Mouse (Mus musculus) intestine, embryonic 16.5 days (tissue): ENCODE results near the gene Gprc5a. TPM values are rescaled to one million over a fixed set of nuclear protein-coding genes. Genes with fewer than 3 reads are reported as not detected.

ENCODE experiments used
- ATAC-seq: fragments of 200-750 bp; cut with Nextera tagmentation; 2 replicates; pipeline ENCODE4 v1.8.0; 2017; ENCODE audit warnings: moderate TSS enrichment, moderate library complexity
- H3K27ac ChIP-seq: fragments of 300-500 bp; sonication (generic); 2 replicates; pipeline ENCODE4 v1.5.1; 2014; ENCODE audit warnings: mild to moderate bottlenecking, low read length
- H3K27me3 ChIP-seq: fragments of 300-500 bp; sonication (generic); replicated peaks from 2 replicates; pipeline ENCODE4 v1.6.1; 2014; ENCODE audit warnings: low read length, control low read depth, mixed read lengths; ENCODE audit not compliant: control insufficient read depth, insufficient read depth
- H3K36me3 ChIP-seq: fragments of 300-500 bp; sonication (generic); 2 replicates; pipeline ENCODE4 v1.6.1; 2014; ENCODE audit warnings: low read length, control low read depth; ENCODE audit not compliant: control insufficient read depth, insufficient read depth
- H3K4me1 ChIP-seq: fragments of 300-500 bp; sonication (generic); 2 replicates; pipeline ENCODE4 v1.6.1; 2014; ENCODE audit warnings: low read length, control low read depth, mixed read lengths; ENCODE audit not compliant: control insufficient read depth, insufficient read depth
- H3K4me2 ChIP-seq: fragments of 300-500 bp; sonication (generic); 2 replicates; pipeline ENCODE4 v1.6.1; 2014; ENCODE audit warnings: low read depth, low read length, control low read depth
- H3K4me3 ChIP-seq: fragments of 300-500 bp; sonication (generic); 2 replicates; pipeline ENCODE4 v1.5.1; 2014; ENCODE audit warnings: mild to moderate bottlenecking, low read length
- H3K9ac ChIP-seq: fragments of 300-500 bp; sonication (generic); 2 replicates; pipeline ENCODE4 v1.6.1; 2014; ENCODE audit warnings: low read depth, low read length
- H3K9me3 ChIP-seq: fragments of 300-500 bp; sonication (generic); 2 replicates; pipeline ENCODE4 v1.6.1; 2016; ENCODE audit warnings: low read length, control low read depth; ENCODE audit not compliant: control insufficient read depth
- WGBS: fragments of 180-500 bp; shearing (Covaris S2); extraction: QIAGEN DNeasy Blood & Tissue Kit; methylation state at CpG from one replicate; pipeline ENCODE4 v1.1.7; 2014; 5-methylcytosine and 5-hydroxymethylcytosine counted together
- polyA plus RNA-seq: library from polyadenylated mRNA; unstranded; fragments of >200 nt; fragmentation: Nextera tagmentation; extraction: Ambion mirVana; gene quantifications from 2 replicates; pipeline ENCODE4 v1.2.1, GENCODE M21; 2015

The Gprc5a gene
- polyA plus RNA-seq, 1 experiment from 2014 or later: 10.8 TPM

GRCm38 (mm10) chr6:135064621-135065020, 830 bp upstream of the Gprc5a start:
- no peak for ATAC-seq
- Histone ChIP-seq H3K4me1 (peaks cover 12% of the 10 kb centered on the region), H3K4me3 (no peak overlapping the region), H3K27me3 (no peaks in the 10 kb centered on the region), H3K27ac (peak overlapping the region; percentile 47; the same call in 1 of the 2 replicates), H3K36me3 (no peaks in the 10 kb centered on the region), H3K9me3 (no peaks in the 10 kb centered on the region), H3K4me2 (no peak overlapping the region), H3K9ac (no peak overlapping the region; the same call in 1 of the 2 replicates)
- 82% methylated on average over 12 of the region's 12 CpGs for WGBS

- no peak overlapping the region for H3K4me3 ChIP-seq
- no peaks in the 10 kb centered on the region for H3K36me3 ChIP-seq
- no peak for ATAC-seq
- no peaks in the 10 kb centered on the region for H3K27me3 ChIP-seq
- no peaks in the 10 kb centered on the region for H3K9me3 ChIP-seq
- no peak overlapping the region for H3K27ac ChIP-seq
- peaks cover 12% of the 10 kb centered on the region for H3K4me1 ChIP-seq
- no peak overlapping the region for H3K9ac ChIP-seq
- WGBS: 34% methylated on average over 6 of the region's 6 CpGs
- 0 out of 2 replicates have a peak overlapping the region, but pooled peaks have one; percentile 89 for H3K4me2 ChIP-seq
These were observed 1.5 kb downstream of the Gprc5a start for GRCm38 (mm10) chr6:135066795-135067445.

GRCm38 (mm10) chr6:135068221-135068620, 2.8 kb downstream of the Gprc5a start:
- Histone ChIP-seq H3K4me3 (no peak overlapping the region), H3K4me2 (no peak overlapping the region), H3K4me1 (peaks cover 12% of the 10 kb centered on the region), H3K36me3 (no peaks in the 10 kb centered on the region), H3K9me3 (no peaks in the 10 kb centered on the region), H3K9ac (no peak overlapping the region), H3K27ac (no peak overlapping the region), H3K27me3 (no peaks in the 10 kb centered on the region)
- no peak for ATAC-seq
- 80% methylated on average over 5 of the region's 5 CpGs for WGBS

- Histone ChIP-seq H3K4me3 (no peak overlapping the region), H3K4me1 (peaks cover 11% of the 10 kb centered on the region), H3K9me3 (no peaks in the 10 kb centered on the region), H3K4me2 (no peak overlapping the region), H3K36me3 (no peaks in the 10 kb centered on the region), H3K27ac (no peak overlapping the region), H3K27me3 (no peaks in the 10 kb centered on the region), H3K9ac (no peak overlapping the region)
- ATAC-seq: no peak
- WGBS: 65% methylated on average over 6 of the region's 6 CpGs
These were observed 4.4 kb downstream of the Gprc5a start for GRCm38 (mm10) chr6:135069856-135070255.

- Histone ChIP-seq H3K27me3 (no peaks in the 10 kb centered on the region), H3K27ac (no peak overlapping the region), H3K4me1 (peaks cover 6% of the 10 kb centered on the region), H3K36me3 (no peaks in the 10 kb centered on the region), H3K4me3 (no peak overlapping the region), H3K9me3 (no peaks in the 10 kb centered on the region), H3K9ac (no peak overlapping the region), H3K4me2 (no peak overlapping the region)
- WGBS: 75% methylated on average over 2 of the region's 2 CpGs
- no peak for ATAC-seq
These were observed 4.9 kb downstream of the Gprc5a start for GRCm38 (mm10) chr6:135070347-135070746.

- Histone ChIP-seq H3K4me3 (no peak overlapping the region), H3K36me3 (no peaks in the 10 kb centered on the region), H3K4me2 (no peak overlapping the region), H3K27ac (no peak overlapping the region), H3K4me1 (no peaks in the 10 kb centered on the region), H3K27me3 (no peaks in the 10 kb centered on the region), H3K9me3 (no peaks in the 10 kb centered on the region), H3K9ac (no peak overlapping the region)
- 67% methylated on average over 6 of the region's 6 CpGs for WGBS
- no peak for ATAC-seq
These were observed 9.0 kb downstream of the Gprc5a start for GRCm38 (mm10) chr6:135074405-135074947.

- no peak overlapping the region for H3K4me2 ChIP-seq
- no peak overlapping the region for H3K27ac ChIP-seq
- no peaks in the 10 kb centered on the region for H3K27me3 ChIP-seq
- peak; percentile 75 for ATAC-seq
- no peak overlapping the region for H3K9ac ChIP-seq
- H3K4me1 ChIP-seq: no peaks in the 10 kb centered on the region
- no peaks in the 10 kb centered on the region for H3K9me3 ChIP-seq
- no peaks in the 10 kb centered on the region for H3K36me3 ChIP-seq
- WGBS: 45% methylated on average over 3 of the region's 3 CpGs
- H3K4me3 ChIP-seq: no peak overlapping the region
These were observed 10.8 kb downstream of the Gprc5a start for GRCm38 (mm10) chr6:135076202-135076601.

- H3K9ac ChIP-seq: no peak overlapping the region
- no peaks in the 10 kb centered on the region for H3K4me1 ChIP-seq
- H3K9me3 ChIP-seq: no peaks in the 10 kb centered on the region
- WGBS: 46% methylated on average over 12 of the region's 12 CpGs
- no peak for ATAC-seq
- no peak overlapping the region for H3K27ac ChIP-seq
- H3K4me2 ChIP-seq: no peak overlapping the region
- H3K4me3 ChIP-seq: no peak overlapping the region
- H3K27me3 ChIP-seq: no peaks in the 10 kb centered on the region
- no peaks in the 10 kb centered on the region for H3K36me3 ChIP-seq
These were observed 13.0 kb downstream of the Gprc5a start for GRCm38 (mm10) chr6:135078420-135078819.

- Histone ChIP-seq H3K27ac (no peak overlapping the region), H3K4me3 (no peak overlapping the region), H3K27me3 (no peaks in the 10 kb centered on the region), H3K4me2 (no peak overlapping the region), H3K36me3 (no peaks in the 10 kb centered on the region), H3K9me3 (no peaks in the 10 kb centered on the region), H3K4me1 (no peaks in the 10 kb centered on the region), H3K9ac (no peak overlapping the region)
- 74% methylated on average over 10 of the region's 10 CpGs for WGBS
- ATAC-seq: no peak
These were observed 18.6 kb downstream of the Gprc5a start for GRCm38 (mm10) chr6:135083991-135084502.
